Mouse (Mus musculus): ENCODE results near the gene Adcy2.

The Adcy2 gene

DNA sequence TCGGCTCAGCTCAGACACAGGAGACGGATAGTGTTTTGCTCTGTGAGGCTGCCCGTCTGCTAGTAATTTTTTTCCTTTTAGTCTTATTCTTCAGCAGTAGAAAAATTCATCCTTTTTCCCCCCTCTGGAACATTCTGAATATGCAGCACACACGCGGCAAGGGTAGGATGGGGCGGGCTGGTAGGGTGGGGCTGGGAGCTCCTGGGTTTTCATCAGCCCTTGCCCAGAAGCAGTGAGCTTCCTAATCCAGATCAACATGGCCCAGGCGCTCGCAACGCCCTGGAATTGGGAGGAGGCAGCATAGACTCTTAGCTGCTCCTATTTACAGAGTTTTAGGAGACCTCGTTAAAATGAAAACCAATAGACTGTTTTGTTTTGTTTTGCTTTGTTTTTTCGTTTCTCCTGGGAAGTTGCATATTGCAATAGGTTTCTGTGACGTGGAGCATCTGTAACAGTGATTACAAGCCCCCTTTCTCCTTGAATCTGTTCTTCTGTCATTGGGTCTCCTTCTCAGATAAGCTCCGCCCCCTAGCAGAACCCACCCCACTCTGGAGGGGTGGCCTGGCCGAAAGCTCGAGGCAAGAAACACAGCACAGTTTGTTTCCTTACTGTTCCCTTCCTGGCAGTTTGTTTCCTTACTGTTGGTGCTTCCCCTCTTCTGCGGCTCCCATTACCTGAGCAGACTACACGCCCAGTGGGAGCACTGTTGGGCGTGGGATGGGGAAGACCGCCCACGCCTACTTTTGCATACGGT, 391.5 kb downstream of the Adcy2 start:
- DNase-seq: no peak

DNA sequence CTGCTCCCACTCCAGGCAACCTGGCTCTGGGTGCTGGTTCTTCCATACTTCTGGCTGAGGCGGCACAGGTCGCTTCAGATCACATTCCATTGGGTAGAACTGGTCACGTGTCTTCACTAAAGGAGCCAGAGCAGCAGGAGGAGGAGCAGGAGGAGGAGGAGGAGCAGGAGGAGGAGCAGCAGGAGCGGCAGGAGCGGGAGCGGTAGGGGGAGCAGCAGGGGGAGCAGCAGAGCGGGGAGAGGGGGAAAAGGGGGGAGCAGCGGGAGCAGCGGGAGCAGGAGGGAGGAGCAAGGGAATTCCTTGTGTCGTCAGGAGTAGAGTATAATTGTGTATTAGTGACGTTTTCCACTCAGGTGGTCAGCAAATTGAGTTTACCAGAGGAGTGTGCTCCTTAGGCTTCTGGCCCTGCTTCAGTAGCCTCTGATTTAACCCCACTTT, 393.6 kb downstream of the Adcy2 start:
- DNase-seq: no peak

DNA sequence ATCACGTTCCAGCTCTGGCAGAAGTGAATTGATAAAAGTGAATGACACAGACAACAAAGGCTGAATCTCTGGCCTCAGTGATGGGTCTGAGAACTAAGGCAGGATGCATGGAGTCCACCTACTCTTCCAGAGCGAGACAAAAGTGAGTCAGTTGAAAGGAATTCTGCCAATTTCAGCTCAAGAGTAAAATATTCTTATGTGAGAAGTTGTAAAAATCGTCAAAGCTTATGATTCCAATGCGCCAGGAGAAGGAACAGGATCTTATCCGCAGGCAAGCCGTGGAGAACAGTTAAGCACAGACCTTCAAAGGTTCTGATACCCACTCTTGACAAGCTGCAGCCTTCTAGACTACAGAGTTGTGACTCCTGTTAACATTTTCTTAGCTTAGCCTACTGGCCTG, 396.3 kb downstream of the Adcy2 start:
- DNase-seq: no peak

DNA sequence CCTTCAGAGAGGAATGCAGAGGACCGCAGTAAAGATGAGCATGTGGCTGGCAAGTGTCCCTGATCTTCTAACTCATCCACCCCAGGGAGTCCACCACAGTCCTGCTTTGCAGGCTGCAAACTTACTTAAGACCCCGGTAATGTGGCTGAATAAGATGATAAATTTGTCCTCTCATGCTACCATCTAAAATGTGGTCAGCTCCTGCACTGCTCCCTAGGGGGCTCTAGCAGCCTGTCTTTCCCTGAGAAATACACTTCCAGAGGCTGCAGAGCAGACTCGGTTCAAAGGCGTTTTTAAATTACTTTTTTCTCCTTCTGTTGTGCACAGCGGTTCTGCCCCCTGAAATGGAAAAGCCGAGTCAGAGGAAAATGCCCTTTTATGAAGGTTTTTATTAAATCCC, 398.2 kb downstream of the Adcy2 start:
- DNase-seq: no peak

DNA sequence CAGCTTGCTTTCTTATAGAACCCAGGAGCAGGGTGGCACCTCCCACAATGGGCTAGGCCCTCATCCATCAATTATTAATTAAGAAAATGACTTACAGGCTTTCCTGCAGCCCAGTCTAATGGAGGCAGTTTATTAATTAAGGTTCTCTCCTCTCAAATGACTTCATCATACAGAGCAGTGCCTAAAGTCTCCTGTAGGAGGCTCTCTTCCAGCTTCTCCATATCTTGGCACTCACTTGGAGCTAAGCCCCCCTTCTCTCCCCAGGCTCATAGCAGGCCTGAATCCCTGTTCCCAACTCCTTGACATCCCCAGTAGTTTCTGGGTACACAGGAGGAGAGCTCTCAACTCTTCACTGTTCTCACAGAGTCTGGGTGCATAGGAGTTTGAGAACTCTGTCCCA, 400.4 kb downstream of the Adcy2 start:
- no peak for DNase-seq

DNA sequence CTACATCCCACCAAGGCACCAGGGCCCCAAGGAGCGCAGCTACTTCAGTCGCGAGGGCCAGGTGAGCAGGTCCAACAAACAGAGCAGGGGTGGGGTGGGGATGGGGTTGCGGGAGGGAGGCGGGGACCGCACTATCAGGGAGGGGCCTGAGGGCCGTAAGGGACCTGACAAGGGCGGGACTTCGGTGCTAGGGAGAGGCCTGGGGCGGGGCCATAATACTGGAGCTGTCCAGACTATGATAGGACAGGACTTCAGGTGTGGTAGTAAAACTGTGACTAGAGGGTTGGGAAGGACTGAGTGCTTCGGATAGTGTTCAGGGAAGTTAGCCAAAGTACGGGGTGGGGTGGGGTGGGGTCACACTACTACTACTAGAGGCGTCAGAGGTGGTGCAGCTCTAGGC, 401.7 kb downstream of the Adcy2 start:
- no peak for DNase-seq

DNA sequence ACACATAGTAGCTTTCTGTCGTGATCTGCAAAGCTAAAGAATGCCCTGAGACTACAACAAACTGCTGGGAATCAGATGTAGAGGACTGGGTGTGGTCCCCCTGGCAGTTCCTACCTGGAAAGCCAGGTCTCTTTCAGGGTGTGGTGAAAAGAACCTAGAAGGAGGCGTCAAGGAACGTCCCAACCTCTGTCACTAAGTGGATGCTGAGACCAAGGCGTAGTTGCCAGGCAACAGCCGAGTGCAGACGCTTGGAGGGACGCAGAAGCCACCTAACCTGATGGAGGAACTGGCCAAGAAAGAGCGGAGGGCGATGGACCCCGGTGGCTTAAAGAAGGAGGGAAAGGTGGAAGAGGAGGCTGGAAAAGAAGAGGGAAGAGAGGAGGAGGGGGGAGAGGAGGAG, 402.1 kb downstream of the Adcy2 start, which contains the start of gene 1700001L19Rik:
TSS of gene 1700001L19Rik (plus strand) at position 223 of the 400 bp plus-strand sequence.
- DNase-seq: no peak

DNA sequence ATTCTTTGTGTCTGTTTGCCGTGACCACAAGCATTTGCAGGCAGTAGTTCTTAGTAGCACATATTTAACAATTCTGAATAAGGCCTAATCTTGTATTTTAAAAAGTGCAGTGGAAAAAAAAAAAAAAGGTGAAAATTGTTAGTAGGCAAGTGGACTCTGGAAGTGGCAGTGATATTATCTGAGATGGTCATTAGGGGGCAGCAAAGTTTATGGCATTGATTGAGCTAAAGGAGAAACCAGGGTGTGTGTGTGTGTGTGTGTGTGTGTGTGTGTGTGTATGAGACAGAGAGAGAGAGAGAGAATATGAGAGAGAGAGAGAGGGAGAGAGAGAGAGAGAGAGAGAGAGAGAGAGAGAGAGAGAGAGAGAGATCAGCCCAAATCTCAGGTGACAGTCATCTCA, 405.5 kb downstream of the Adcy2 start:
- DNase-seq: no peak

DNA sequence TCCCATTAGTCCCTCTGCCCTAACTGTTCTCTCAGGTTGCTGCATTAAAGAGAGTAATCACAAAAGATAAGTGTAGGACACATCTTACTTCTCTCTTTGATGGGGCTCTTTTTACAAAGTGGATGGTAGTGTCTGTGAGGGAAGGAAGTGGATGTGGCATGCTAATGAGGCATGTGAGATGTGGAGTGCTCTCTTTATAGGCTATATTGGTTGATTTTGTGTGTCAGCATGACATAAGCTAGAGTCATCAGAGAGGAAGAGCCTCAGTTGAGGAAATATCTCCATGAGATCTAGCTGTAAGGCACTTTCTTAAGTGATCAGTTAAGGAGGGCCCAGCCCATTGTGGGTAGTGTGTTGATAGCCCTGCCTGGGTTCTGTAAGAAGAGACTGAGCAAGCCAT, 411.0 kb downstream of the Adcy2 start:
- no peak for DNase-seq

DNA sequence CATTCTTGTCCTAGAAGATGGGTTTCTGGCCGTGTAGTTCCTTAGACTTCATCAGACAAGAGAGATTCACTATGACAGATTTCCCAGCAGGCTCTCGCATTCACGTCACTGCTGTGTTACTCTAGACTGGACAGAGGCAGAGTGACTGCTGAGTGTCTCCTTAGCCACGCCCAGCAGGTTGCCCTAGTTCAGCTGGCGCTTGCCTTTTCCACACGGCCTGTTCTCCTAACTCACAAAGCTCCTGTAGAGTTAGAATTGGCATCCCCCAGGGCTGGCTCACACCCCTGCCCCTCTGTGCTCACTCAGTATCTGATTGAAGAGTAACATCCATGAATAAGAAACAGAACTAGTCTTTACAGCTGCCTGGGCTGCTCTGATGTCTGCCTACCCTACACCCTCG, 413.9 kb downstream of the Adcy2 start:
- no peak for DNase-seq

DNA sequence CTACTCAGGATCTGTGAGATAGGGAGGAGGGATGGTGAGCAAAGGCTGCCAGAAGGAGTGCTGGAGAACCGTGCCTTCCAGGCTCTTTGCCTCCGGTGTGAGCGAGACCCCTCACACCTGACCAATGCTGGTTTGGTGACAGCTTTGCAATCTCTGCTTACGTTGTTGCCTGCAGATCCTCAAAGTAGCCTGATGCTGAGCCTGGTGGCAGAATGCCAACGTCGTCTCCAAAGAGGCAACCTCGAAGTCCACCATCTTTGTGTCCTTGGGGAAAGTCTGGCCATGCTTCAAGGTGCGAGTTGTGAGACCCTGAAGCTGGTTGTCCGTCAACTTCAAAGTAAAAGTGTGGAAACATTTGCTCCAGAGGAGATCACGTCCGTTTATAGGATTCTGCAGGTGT, 415.4 kb downstream of the Adcy2 start:
- no peak for DNase-seq

DNA sequence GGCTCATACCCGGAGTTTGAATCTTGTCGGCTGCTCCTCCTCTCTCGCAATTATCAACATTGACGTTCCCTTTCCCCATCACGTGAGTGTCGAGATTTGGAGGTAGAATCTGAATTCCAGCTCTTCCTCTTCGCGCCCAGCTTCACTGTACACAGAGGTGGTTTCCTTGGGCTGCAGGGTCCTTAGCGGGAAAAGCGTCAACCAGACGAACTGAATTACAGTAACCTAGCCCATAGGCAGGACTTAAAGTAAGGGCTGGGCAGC, 416.9 kb downstream of the Adcy2 start:
- no peak for DNase-seq

DNA sequence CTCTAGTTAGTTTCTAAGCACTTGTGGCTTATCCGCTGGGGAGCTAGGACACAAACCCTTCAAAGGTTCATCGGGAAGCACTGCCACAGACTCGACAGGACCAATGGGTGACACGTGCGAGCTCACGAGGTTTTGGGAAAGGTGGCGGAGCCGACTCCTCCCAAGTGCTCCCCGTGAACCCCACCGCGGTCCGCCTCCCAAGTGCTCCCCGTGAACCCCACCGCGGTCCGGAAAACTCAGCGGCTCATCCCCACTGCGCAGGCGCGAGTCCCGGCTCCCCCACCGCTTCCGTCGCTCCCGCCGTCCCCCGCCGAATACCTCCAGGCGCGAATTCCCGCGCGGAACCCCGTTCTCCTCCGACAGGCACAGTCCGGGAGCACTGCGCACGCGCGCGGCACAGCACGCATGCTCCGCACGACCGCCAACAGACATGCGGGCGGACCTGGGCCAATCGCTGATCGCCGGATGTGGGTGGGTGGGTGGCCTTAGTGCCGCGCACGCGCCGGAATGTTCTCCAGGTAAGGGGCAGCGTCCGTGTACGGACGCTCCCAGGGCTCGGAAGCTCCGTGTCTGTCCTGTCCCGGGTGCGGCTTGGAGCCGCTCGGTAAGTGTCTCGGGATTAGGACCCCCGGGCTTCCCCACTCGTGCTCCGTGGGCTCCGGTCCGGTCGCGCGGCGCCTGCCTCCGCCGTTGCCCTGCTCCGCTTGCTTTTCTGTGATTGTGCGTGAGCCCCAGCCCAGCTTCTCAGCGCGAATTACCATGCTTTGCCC, 417.4 kb downstream of the Adcy2 start, which contains the start of the genes Mtrr and Fastkd3:
TSS of gene Mtrr (minus strand) at position 403 of the 770 bp plus-strand sequence.
TSS of gene Fastkd3 (plus strand) at position 488 of the 770 bp plus-strand sequence.
- peak; percentile 97 for DNase-seq

DNA sequence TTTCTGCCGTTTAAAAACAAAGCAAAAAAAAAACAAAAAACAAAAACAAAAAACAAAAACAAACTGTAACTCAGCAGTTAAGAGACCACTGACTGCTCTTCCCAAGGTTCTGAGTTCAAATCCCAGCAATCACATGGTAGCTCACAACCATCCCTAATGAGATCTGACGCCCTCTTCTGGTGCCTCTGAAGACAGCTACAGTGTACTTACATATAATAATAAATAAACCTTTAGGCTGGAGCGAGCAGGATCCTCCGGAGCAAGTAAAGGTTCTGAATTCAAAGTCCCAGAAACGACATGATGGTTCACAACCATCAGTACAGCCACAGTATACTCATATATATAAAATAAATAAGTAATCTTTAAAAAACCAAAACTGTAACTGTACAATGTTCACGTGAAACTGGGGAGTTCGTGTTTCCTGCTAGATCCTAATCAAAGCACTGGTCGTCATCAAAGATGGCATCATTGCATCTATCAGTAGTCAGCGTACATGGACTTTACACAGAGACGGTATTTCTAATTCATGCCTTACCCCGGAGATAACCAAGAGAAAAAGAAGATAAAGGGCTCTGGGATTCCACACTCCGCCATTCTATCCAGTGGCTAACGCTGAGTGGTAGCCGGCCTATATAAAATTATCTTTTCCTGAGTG, 418.1 kb downstream of the Adcy2 start:
- no peak for DNase-seq

DNA sequence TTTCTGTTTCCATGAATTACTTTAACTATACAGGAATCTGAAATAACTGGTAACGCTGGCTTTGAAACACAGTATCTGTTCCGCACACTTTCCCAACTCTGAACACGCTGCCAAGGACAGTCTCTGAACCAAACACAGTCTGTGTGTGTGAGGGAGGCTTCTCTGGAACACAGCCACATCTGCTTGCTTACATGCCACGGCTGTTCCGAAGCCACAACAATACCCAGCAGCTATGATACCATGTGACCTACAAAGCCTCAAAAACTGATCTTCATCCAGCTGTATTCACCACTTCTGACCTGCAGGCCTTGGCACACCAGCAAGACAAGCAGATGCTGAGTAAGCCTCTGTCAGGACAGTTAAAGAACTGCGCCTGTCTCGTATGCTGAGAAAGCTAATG, 421.4 kb downstream of the Adcy2 start:
- DNase-seq: peak; percentile 89

DNA sequence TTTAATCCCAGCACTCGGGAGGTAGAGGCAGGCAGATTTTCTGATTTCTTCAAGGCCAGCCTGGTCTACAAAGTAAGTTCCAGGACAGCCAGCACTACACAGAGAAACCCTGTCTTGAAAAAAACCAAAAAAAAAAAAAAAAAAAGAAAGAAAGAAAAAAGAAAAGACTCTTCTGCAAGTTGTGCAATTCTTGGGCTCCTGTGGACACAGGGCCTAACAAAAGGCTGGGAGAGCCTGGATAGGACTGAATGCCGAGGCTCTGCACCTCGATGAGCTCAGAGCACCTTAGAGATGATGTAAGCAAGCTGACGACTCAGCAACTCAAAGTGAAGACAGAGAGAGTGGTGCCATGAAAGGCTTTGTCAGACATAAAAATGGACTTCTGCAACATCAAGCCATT, 424.9 kb downstream of the Adcy2 start:
- DNase-seq: no peak

DNA sequence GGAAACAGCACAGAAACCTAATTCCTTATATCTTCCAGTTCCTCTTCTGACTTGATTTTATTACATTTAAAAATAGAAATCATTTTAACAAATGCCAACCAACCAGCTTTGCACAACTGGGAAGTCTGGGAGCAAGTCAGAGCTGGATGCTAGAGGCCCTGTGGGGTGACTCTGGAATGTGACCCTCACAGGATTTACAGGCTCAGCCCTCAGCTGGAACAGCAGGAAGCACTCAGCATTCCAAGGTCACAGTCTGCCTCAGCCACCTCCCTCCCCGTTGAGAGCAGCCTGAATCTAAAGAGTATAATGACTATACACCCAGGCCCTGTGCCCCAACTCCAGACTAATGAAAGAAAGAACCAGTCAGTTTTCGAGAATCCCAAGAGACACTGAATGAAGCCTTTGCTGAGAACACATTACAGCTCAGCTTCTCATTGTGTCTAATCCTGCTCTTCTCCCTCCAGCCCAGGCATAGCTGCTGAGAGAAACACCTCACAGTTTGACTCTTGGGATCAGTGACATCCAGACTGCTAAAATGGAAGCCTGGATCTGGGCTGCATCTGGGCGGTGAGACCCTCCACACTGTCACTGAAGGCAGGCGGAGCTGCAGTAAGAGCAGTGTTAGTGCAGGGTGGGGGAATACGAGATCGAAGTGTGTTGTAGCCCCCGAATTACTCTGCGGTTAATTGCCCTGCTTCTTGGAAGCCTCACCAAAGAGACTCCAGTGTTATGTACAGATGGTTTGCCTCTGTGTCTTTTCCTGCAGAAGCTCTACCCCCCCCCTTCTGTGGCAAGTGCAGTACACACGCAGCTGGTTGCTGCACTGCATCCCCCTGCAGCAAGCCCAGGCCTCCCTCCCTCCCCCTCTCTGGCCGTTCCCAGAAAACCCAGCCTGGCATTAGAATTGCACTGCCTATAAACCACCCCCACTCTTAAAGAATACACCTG, 426.1 kb downstream of the Adcy2 start:
- no peak for DNase-seq

DNA sequence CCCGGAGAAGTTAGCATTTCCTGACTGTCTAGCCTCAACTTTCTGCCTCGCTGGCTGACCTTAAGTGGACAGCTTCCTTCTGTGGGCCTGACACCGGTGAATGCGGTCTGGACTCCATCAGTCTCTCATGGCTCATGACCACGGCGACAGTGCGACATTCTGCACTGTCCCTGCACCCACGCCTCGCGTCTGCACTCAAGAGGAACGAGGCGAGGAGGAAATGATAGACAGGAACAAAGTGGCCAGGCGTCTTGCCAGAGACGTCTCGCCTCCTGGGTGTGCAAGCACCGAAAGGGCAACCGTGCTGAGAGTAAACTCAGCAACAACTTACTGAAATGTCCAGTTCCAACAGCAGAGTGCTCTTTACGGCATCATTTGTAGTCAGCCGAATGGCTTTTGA, 427.1 kb downstream of the Adcy2 start:
- DNase-seq: no peak

Measured in layer of hippocampus, adult 9-11 months (tissue).